Mouse (Mus musculus) monocyte, adult 59 days (primary cell): Measurements from ENCODE around the gene Vmn2r8. TPM values are rescaled to one million over a fixed set of nuclear protein-coding genes. Genes with fewer than 3 reads are reported as not detected.

Source experiments
- total RNA-seq, 2 experiments: library from RNA; stranded (reverse); gene quantifications; one replicate each; pipeline ENCODE4 v1.2.4; 2023

Vmn2r8 gene
- not detected for total RNA-seq

GRCm38 (mm10) chr5:108808750-108809149 is at the start of gene Vmn2r8:
Gene Vmn2r8 (minus strand): TSS chr5:108808850.

GRCm38 (mm10) chr5:108852501-108852900 is 43.9 kb upstream of the Vmn2r8 start, which contains the start of gene Vmn2r9:
Gene Vmn2r9 (minus strand): TSS chr5:108852601.

GRCm38 (mm10) chr5:108795263-108795662 is 13.4 kb downstream of the Vmn2r8 start, which contains the start of gene Tmed11:
Gene Tmed11 (minus strand): TSS chr5:108795363.

GRCm38 (mm10) chr5:108774630-108775306 is 33.9 kb downstream of the Vmn2r8 start, which contains the start of gene Rnf212:
Gene Rnf212 (minus strand): TSS chr5:108774982.

Other genes with a start within 250 kb of the Vmn2r8 start
- gene Gak, start 179.1 kb downstream of the Vmn2r8 start, total RNA-seq, result 100 to 1,000 TPM; 135 to 139 TPM
- gene Tmem175, start 179.1 kb downstream of the Vmn2r8 start, total RNA-seq, result 10 to 100 TPM; 19.3 to 20.5 TPM
- gene Idua, start 148.5 kb downstream of the Vmn2r8 start, total RNA-seq, result 10 to 100 TPM; 25.9 to 27.4 TPM
- 10 to 100 TPM; 18.2 to 26.4 TPM for gene Dgkq, start 139.2 kb downstream of the Vmn2r8 start, total RNA-seq
- not detected for gene Slc26a1, start 133.3 kb downstream of the Vmn2r8 start, total RNA-seq
- 1 to 10 TPM; 2.2 to 4.3 TPM for gene Fgfrl1, start 116.5 kb downstream of the Vmn2r8 start, total RNA-seq
- not detected for gene Rnf212, start 33.9 kb downstream of the Vmn2r8 start, total RNA-seq
- not detected for gene Tmed11, start 13.5 kb downstream of the Vmn2r8 start, total RNA-seq
- gene Vmn2r9, start 43.8 kb upstream of the Vmn2r8 start, total RNA-seq, result not detected
- gene Vmn2r10, start 197.7 kb upstream of the Vmn2r8 start, total RNA-seq, result not detected